In the genomic region with DNA sequence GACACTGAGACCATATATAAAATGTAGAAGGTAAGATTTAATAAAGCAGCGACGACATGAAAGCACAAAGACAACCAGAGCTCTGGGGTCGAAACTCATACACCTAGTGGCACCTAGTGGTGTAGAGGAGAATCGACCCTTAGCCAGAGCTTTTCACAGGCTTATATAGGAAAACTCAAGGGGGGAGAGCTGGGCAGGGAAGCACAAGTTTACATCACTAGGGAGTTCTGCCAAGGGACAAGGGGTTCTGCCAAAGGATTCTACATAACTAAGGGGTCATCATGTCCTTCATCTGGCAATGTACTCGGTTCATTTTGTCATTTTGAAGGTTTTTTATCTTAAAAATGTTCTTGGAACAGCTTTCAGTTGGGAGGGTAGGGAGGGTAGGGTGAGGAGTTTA, we compare ENCODE assay signal across 18 mouse cellular contexts. TPM values are rescaled to one million over a fixed set of nuclear protein-coding genes. Genes with fewer than 3 reads are reported as not detected.
DNase-seq lines count a peak whose midpoint lies in the region; TF ChIP-seq lines count a peak whose summit lies in the region.
"Not testable (repeated sequence)": the region's sequence is repeated elsewhere in the genome, so short reads cannot be mapped to it uniquely, and the experiment has no call there.
"Had no signal": no experiment of that assay in that cellular context is flagged by ENCODE, and none has a peak within 500 bp of the region (broad histone marks: within the 10 kb centered on the region; RNA-seq: fewer than 3 reads in every experiment).

No protein-coding gene starts in this region.

- not testable (repeated sequence) for H3K4me1 ChIP-seq in lung, adult 2 months (ENCODE audit: control insufficient read depth, insufficient read depth, low read length)

- intact Hi-C loops in heart, postnatal 10 days (cut with DNase I): not testable (repeated sequence)

- DNase-seq in adrenal gland, postnatal 36 days: peak; percentile 43 to 64
- DNase-seq in gastrocnemius, adult 18-20 months (ENCODE audit: low spot score): peak; percentile 66
- peak; percentile 37 to 52 for DNase-seq in heart, postnatal 10 days
- DNase-seq in kidney, postnatal 10 days: peak; percentile 13
- peak; percentile 6 for DNase-seq in lung, adult 2 months
- DNase-seq in spleen, adult 18-20 months: peak; percentile 4 to 19
- peak; percentile 36 to 68 for DNase-seq in urinary bladder, adult 18-20 months (ENCODE audit: low spot score in 2 of 2)

- TF ChIP-seq POLR2A in lung, adult 2 months (IDR thresholded peaks at IDR 0.05; ENCODE audit: borderline replicate concordance, extremely low read depth, low read depth, low read length): not testable (repeated sequence)

- not testable (repeated sequence) for TF ChIP-seq CTCF in lung, adult 2 months (IDR thresholded peaks at IDR 0.05; ENCODE audit: insufficient read depth, low read length)

- H3K4me3 ChIP-seq in lung, adult 2 months (replicated peaks; ENCODE audit: extremely low read depth, low read depth, low read length): not testable (repeated sequence)

- no CpG with 5 or more reads among the region's 5 CpGs for WGBS in lung, adult 2 months

RNA-seq across cellular contexts. Expression of a gene that starts 42.7 kb away (rescaled TPM):
- not detected for total RNA-seq in adrenal gland, postnatal 36 days (2021)
- not detected for total RNA-seq in gastrocnemius, adult 18-20 months (2021)
- not detected for total RNA-seq in heart, postnatal 10 days (2021)
- polyA plus RNA-seq in lung, adult 2 months (2012; rRNA removed): not detected in 2 replicates
- total RNA-seq: layer of hippocampus, adult 8-10 months; left cerebral cortex, postnatal 10 days had no signal
- polyA plus RNA-seq: cortical plate, adult 2 months; embryonic facial prominence, embryonic 14.5 days; forebrain, embryonic 11.5 days; heart, embryonic 11.5 days; hindbrain, embryonic 12.5 days; intestine, embryonic 15.5 days; lung, embryonic 15.5 days; midbrain, embryonic 10.5 days; neural tube, embryonic 15.5 days had no signal

Comparison
In these comparisons a context has a peak if more than half of its experiments do, and no peak if none do; other contexts are left out.
1. DNase-seq: peak in every context shown above with its lines; median percentile 66 in gastrocnemius, adult 18-20 months; 54 in adrenal gland, postnatal 36 days; 52 in urinary bladder, adult 18-20 months; 44 in heart, postnatal 10 days; 13 in kidney, postnatal 10 days; 12 in spleen, adult 18-20 months; 6 in lung, adult 2 months.